Mouse (Mus musculus): ENCODE measurements around the gene Neo1.

DNA sequence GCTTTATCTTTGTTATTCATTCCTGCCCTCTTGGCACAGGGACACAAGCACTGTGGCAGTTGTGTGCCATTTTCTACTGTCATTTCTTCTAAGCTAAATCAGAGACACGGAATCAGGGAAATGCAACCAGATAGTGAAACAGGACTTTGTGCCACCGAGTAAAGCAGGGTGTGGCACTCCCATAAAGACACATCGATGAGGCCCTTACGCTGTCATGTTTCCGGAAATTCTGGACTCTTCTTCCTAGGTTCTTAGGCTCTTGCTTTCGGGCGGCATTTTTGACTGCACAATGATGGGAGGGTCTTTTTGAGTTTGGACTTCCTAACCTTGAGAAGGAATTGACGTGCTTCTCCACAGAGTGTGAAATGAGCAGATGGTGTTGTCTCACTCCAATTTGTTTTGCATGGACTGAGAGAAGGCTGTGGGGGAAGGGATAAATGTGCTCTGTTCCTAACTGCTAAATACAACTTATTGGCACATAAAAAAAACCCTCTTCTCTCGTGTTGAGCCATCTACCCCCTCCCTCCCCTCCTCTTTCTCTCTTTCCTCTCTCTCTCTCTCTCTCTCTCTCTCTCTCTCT is 23.9 kb upstream of the Neo1 start:
- TF ChIP-seq HCFC1 (IDR thresholded peaks at IDR 0.05; ENCODE audit: borderline replicate concordance, insufficient read depth, low read length): no peak
- no peak for TF ChIP-seq CHD2 (IDR thresholded peaks at IDR 0.05; ENCODE audit: low read depth, low read length)
- no peak for TF ChIP-seq ZNF384 (IDR thresholded peaks at IDR 0.05; ENCODE audit: low read depth, low read length)
- no peak for TF ChIP-seq ZC3H11A (IDR thresholded peaks at IDR 0.05; ENCODE audit: borderline replicate concordance, low read depth, low read length)
- no peak for TF ChIP-seq MAFK (IDR thresholded peaks at IDR 0.05; ENCODE audit: insufficient read depth, low read depth, low read length)

Data from ES-E14 (cell line).